In the genomic region with DNA sequence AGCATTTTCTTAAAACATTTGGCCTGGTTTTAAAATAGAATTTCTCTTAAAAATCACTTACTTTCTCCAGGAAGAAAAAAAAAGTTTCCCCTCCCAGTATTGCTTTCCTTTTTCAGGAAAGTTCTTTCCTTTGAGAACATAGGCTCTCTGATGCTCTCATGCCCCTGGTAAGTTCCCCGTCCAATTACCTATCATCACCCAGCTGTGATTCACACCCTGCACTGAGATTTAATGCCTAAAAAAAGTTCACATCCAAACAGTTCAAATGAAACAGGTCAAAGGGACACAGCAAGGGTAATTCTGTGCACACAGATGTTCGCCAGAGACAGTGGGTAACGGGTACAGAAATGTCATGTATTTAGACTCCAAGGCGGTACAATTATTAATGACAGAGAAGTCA, we compare ENCODE assay signal across 18 mouse cellular contexts.
DNase-seq lines count a peak whose midpoint lies in the region; TF ChIP-seq lines count a peak whose summit lies in the region.
"Had no signal": no experiment of that assay in that cellular context is flagged by ENCODE, and none has a peak within 500 bp of the region (broad histone marks: within the 10 kb centered on the region; RNA-seq: fewer than 3 reads in every experiment).

No protein-coding gene starts in this region.

- peak overlapping the region; percentile 23; the same call in 1 of the 2 replicates for H3K27ac ChIP-seq in kidney, adult 2 months (ENCODE audit: insufficient read depth, low read depth, low read length)
- H3K27ac ChIP-seq in hindbrain, embryonic 10.5 days, result no peak overlapping the region
- H3K27ac ChIP-seq: embryonic facial prominence, embryonic 12.5 days; forebrain, embryonic 12.5 days; heart, adult 2 months; hindbrain, embryonic 14.5 days had no signal

- no peaks in the 10 kb centered on the region for H3K9me3 ChIP-seq in hindbrain, embryonic 10.5 days
- H3K9me3 ChIP-seq: embryonic facial prominence, embryonic 12.5 days; forebrain, embryonic 12.5 days had no signal

- no peaks in the 10 kb centered on the region for H3K4me1 ChIP-seq in kidney, adult 2 months (ENCODE audit: control insufficient read depth, insufficient read depth, low read length)
- no peaks in the 10 kb centered on the region for H3K4me1 ChIP-seq in hindbrain, embryonic 10.5 days (replicated peaks)
- H3K4me1 ChIP-seq: embryonic facial prominence, embryonic 12.5 days; forebrain, embryonic 12.5 days had no signal

- TF ChIP-seq CTCF in kidney, adult 2 months (conservative IDR thresholded peaks at IDR 0.05; ENCODE audit: insufficient read depth, insufficient read length, low read depth, low read length), result no peak
- TF ChIP-seq CTCF in C2C12 (IDR thresholded peaks at IDR 0.05; ENCODE audit: control insufficient read depth, insufficient read depth, insufficient read length), result no peak

- no peak for TF ChIP-seq POLR2A in kidney, adult 2 months (IDR thresholded peaks at IDR 0.05; ENCODE audit: low read depth, low read length)

- H3K27me3 ChIP-seq in kidney, adult 2 months (replicated peaks; ENCODE audit: control insufficient read depth, insufficient read depth, low read length), result no peaks in the 10 kb centered on the region
- no peaks in the 10 kb centered on the region for H3K27me3 ChIP-seq in C2C12 (ENCODE audit: control insufficient read depth, insufficient read depth, insufficient read length)
- H3K27me3 ChIP-seq in hindbrain, embryonic 10.5 days (ENCODE audit: insufficient read depth, poor library complexity, severe bottlenecking), result no peaks in the 10 kb centered on the region
- H3K27me3 ChIP-seq: embryonic facial prominence, embryonic 12.5 days; forebrain, embryonic 12.5 days; Patski had no signal

- H3ac ChIP-seq in C2C12 (ENCODE audit: control insufficient read depth, insufficient read length, low read depth), result no peak overlapping the region

- DNase-seq in kidney, adult 2 months, result no peak
- DNase-seq in kidney, adult 18-20 months, result no peak
- DNase-seq in 3T3-L1 (ENCODE audit: low read depth, low spot score), result peak; percentile 55
- DNase-seq in fibroblast of lung, adult 2 months (ENCODE audit: low read depth), result peak; percentile 40
- DNase-seq in urinary bladder, adult 18-20 months (ENCODE audit: low spot score in 2 of 2), result no peak
- no peak for DNase-seq in hindbrain, embryonic 10.5 days (ENCODE audit: low spot score)
- DNase-seq: adrenal gland, postnatal 14 days; B cell, adult 2 months; cerebellum, adult 11-12 months; cerebellum, adult 9-10 months; cerebellum, postnatal 25 days; gastrocnemius, postnatal 14 days; heart, adult 2 months had no signal

- H3K79me3 ChIP-seq in C2C12 (ENCODE audit: low read depth), result no peaks in the 10 kb centered on the region

- 56% methylated on average over 4 of the region's 4 CpGs for WGBS in kidney, adult 2 months
- WGBS in hindbrain, embryonic 10.5 days, result 77% methylated on average over 4 of the region's 4 CpGs

- H3K79me2 ChIP-seq in C2C12 (ENCODE audit: control insufficient read depth, insufficient read depth), result no peaks in the 10 kb centered on the region

- no peaks in the 10 kb centered on the region for H3K36me3 ChIP-seq in kidney, adult 2 months (ENCODE audit: control insufficient read depth, insufficient read depth, low read length)
- no peaks in the 10 kb centered on the region for H3K36me3 ChIP-seq in C2C12 (ENCODE audit: control insufficient read depth, insufficient read depth)
- no peaks in the 10 kb centered on the region for H3K36me3 ChIP-seq in hindbrain, embryonic 10.5 days
- H3K36me3 ChIP-seq: embryonic facial prominence, embryonic 12.5 days; forebrain, embryonic 12.5 days had no signal

- H3K4me3 ChIP-seq in kidney, adult 2 months (ENCODE audit: insufficient read depth, low read depth, low read length), result no peak overlapping the region
- no peak overlapping the region for H3K4me3 ChIP-seq in C2C12 (ENCODE audit: insufficient read depth, poor library complexity, severe bottlenecking)
- H3K4me3 ChIP-seq in hindbrain, embryonic 10.5 days, result no peak overlapping the region
- H3K4me3 ChIP-seq: embryonic facial prominence, embryonic 12.5 days; forebrain, embryonic 12.5 days; heart, adult 2 months had no signal

TF ChIP-seq in C2C12, 6 proteins besides CTCF, POLR2A, EP300 and RAD21:
- TF ChIP-seq FOSL1 (IDR thresholded peaks at IDR 0.05; ENCODE audit: insufficient read depth, low read length, poor library complexity, severe bottlenecking) (no peak), MYOD1 (IDR thresholded peaks at IDR 0.05; ENCODE audit: control insufficient read depth, insufficient read length, low read depth) (peak; percentile 4)

Comparison
In these comparisons a context has a peak if more than half of its experiments do, and no peak if none do; other contexts are left out.
1. DNase-seq: peak in 3T3-L1 (single experiment) and fibroblast of lung, adult 2 months (single experiment); none in kidney, adult 2 months (single experiment), kidney, adult 18-20 months (single experiment), urinary bladder, adult 18-20 months (0 of 2) and hindbrain, embryonic 10.5 days (single experiment).